Mouse (Mus musculus) cerebellum, adult 2 months (tissue): ENCODE measurements at regions not wholly inside any gene's neighbourhood (a gene's known extent, or its start where the extent isn't known, plus 50 kb on each side); places are given as distances from the start of the nearest gene placed in this dataset.

Experiments
- DNase-seq, 2 experiments: peaks; one replicate each; pipeline ENCODE4 v3.0.0; 2021
- H3K27ac ChIP-seq: fragments of 200-500 bp; 2 replicates; pipeline ENCODE4 v1.5.1; 2012; ENCODE audit warnings: low read length, control low read depth, inconsistent platforms; ENCODE audit not compliant: insufficient read depth
- H3K27me3 ChIP-seq: fragments of 200-500 bp; 2 replicates; pipeline ENCODE4 v1.6.1; 2012; ENCODE audit warnings: inconsistent platforms, mild to moderate bottlenecking, low read length, moderate library complexity; ENCODE audit not compliant: control insufficient read depth, insufficient read depth
- H3K4me1 ChIP-seq: fragments of 200-500 bp; 2 replicates; pipeline ENCODE4 v1.6.1; 2011; ENCODE audit warnings: low read length; ENCODE audit not compliant: control insufficient read depth, insufficient read depth
- H3K4me3 ChIP-seq: fragments of 200-500 bp; replicated peaks from 2 replicates; pipeline ENCODE3; 2011; ENCODE audit warnings: mild to moderate bottlenecking, low read depth, low read length, control low read depth; ENCODE audit not compliant: insufficient read depth
- CTCF ChIP-seq: fragments of 200-500 bp; IDR thresholded peaks from 2 replicates; pipeline ENCODE4 v1.5.1; 2011; ENCODE audit warnings: low read depth, mild to moderate bottlenecking, control low read depth, low read length, moderate library complexity, borderline replicate concordance; ENCODE audit not compliant: insufficient read depth
- POLR2A ChIP-seq: fragments of 200-500 bp; IDR thresholded peaks from 2 replicates; pipeline ENCODE4 v1.6.1; 2011; ENCODE audit warnings: low read length, control low read depth, borderline replicate concordance; ENCODE audit not compliant: insufficient read depth
- WGBS: fragments of 180-500 bp; shearing (Covaris S2); methylation state at CpG from one replicate; pipeline ENCODE4 v1.1.7; 2018; 5-methylcytosine and 5-hydroxymethylcytosine counted together

GRCm38 (mm10) chr16:93292181-93292834, 311.6 kb downstream of the Setd4 start:
- H3K4me3 ChIP-seq, result no peak overlapping the region
- DNase-seq, result no peak
- H3K27me3 ChIP-seq, result no peaks in the 10 kb centered on the region
- H3K27ac ChIP-seq, result no peak overlapping the region
- TF ChIP-seq POLR2A (no peak), CTCF (no peak)
- H3K4me1 ChIP-seq, result no peaks in the 10 kb centered on the region
- 52% methylated on average over 14 of the region's 14 CpGs for WGBS

GRCm38 (mm10) chr16:93288036-93288435, 315.8 kb downstream of the Setd4 start:
- no peak for TF ChIP-seq CTCF
- no peak overlapping the region for H3K27ac ChIP-seq
- H3K4me1 ChIP-seq, result no peaks in the 10 kb centered on the region
- H3K27me3 ChIP-seq, result no peaks in the 10 kb centered on the region
- WGBS, result 92% methylated on average over 3 of the region's 3 CpGs
- DNase-seq, result no peak
- no peak overlapping the region for H3K4me3 ChIP-seq

GRCm38 (mm10) chr16:93287520-93287919, 316.3 kb downstream of the Setd4 start:
- Histone ChIP-seq H3K4me1 (no peaks in the 10 kb centered on the region), H3K27me3 (no peaks in the 10 kb centered on the region), H3K4me3 (no peak overlapping the region), H3K27ac (no peak overlapping the region)
- no peak for TF ChIP-seq POLR2A
- TF ChIP-seq CTCF, result no peak
- DNase-seq, result no peak
- 76% methylated on average over 2 of the region's 2 CpGs for WGBS

GRCm38 (mm10) chr16:93286816-93287215, 317.0 kb downstream of the Setd4 start:
- TF ChIP-seq CTCF (no peak), POLR2A (no peak)
- 28% methylated on average over 3 of the region's 3 CpGs for WGBS

GRCm38 (mm10) chr16:93285191-93285590, 318.7 kb downstream of the Setd4 start:
- Histone ChIP-seq H3K4me3 (no peak overlapping the region), H3K27me3 (no peaks in the 10 kb centered on the region), H3K4me1 (no peaks in the 10 kb centered on the region), H3K27ac (no peak overlapping the region)
- WGBS, result 94% methylated on average over 6 of the region's 6 CpGs
- no peak for DNase-seq
- TF ChIP-seq POLR2A (no peak), CTCF (no peak)

More at GRCm38 (mm10) chr16:93286816-93287215, 317.0 kb downstream of the Setd4 start:
- DNase-seq, result no peak
- no peaks in the 10 kb centered on the region for H3K4me1 ChIP-seq
- H3K4me3 ChIP-seq, result no peak overlapping the region
- no peaks in the 10 kb centered on the region for H3K27me3 ChIP-seq
- H3K27ac ChIP-seq, result no peak overlapping the region

- DNase-seq, result no peak
- Histone ChIP-seq H3K27ac (no peak overlapping the region), H3K4me3 (no peak overlapping the region), H3K27me3 (no peaks in the 10 kb centered on the region), H3K4me1 (no peaks in the 10 kb centered on the region)
- WGBS, result 15% methylated on average over 1 of the region's 1 CpGs
- TF ChIP-seq POLR2A, result no peak
- TF ChIP-seq CTCF, result no peak
Observed at GRCm38 (mm10) chr16:93281715-93282114, 322.1 kb downstream of the Setd4 start.

GRCm38 (mm10) chr16:93272636-93273035, 331.2 kb downstream of the Setd4 start:
- Histone ChIP-seq H3K4me3 (no peak overlapping the region), H3K4me1 (no peaks in the 10 kb centered on the region), H3K27me3 (no peaks in the 10 kb centered on the region), H3K27ac (no peak overlapping the region)
- TF ChIP-seq CTCF (no peak), POLR2A (no peak)
- WGBS, result 89% methylated on average over 8 of the region's 8 CpGs
- DNase-seq, result no peak

GRCm38 (mm10) chr16:93272146-93272545, 331.7 kb downstream of the Setd4 start:
- Histone ChIP-seq H3K4me1 (no peaks in the 10 kb centered on the region; the same call in 1 of the 2 replicates), H3K4me3 (no peak overlapping the region), H3K27me3 (no peaks in the 10 kb centered on the region), H3K27ac (no peak overlapping the region)
- DNase-seq, result no peak
- no peak for TF ChIP-seq CTCF
- no peak for TF ChIP-seq POLR2A
- WGBS, result 75% methylated on average over 6 of the region's 6 CpGs
